Mouse (Mus musculus) ES-CJ7 (cell line): ENCODE measurements around the gene Mylpf.
"Not testable (repeated sequence)": the region's sequence is repeated elsewhere in the genome, so short reads cannot be mapped to it uniquely, and the experiment has no call there.

Experiments used
- DNase-seq: peaks from one replicate; pipeline ENCODE4 v3.0.0; 2011; ENCODE audit warnings: low read depth, low spot score

The Mylpf gene

DNA sequence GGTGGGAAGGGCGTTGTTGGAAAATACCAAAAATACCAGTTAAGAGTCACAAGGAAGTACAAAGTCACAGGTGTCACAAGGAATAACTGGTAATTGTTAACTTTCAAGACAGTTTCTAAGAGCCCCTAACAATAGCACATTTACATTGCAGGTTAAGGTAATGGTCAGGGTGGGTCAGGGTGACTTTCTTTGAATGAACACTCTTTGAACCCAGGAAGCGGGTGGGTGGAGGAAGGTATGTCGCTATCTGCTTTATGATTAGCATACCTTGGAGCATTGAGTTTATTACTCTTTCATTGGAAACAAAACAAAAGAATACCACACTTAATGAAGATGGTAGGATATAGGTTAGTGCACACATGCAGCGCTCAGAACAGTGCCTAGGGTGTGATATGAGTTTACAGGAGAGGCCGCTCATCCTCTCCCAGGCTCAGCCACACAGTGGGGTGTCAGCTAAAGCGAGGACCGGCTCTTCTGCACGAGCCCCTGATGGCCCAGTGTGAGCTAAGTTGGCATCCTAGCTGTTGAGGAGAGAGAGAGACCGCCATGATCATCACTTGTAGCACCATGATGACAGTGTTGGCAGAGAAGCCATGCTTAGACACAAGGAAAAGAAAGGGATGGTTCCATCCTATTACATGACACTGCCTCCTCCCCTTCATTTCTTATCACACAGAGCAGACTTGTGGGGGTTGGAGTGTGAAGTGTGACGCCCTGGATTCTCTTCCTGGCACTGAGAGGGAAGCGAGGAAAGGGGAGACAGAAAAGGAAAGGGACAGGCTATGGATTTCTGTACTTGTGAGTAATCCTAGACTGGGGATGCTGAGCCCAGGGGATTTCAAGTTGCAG lies 16.7 kb downstream of the Mylpf start:
- DNase-seq, result peak; percentile 90

GRCm38 (mm10) chr7:127228615-127229303 lies 20.1 kb downstream of the Mylpf start:
- DNase-seq, result peak; percentile 95

DNA sequence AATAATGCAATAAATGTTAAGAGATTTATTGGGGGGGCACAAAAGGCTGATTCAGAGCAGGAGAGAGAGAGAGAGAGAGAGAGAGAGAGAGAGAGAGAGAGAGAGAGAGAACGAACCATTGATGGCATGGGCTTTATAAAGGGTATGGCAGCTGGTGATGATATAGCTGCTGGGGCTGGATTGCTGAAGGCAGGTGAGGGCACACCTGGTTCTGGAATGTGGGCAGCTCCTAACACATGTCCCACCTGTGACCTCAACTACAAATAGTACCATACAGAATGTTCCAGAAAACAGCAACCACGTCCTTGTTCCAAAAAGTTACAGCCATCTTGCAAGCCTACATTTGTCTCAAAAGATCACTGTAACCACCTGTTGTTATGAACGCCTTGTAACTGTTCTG lies 22.7 kb downstream of the Mylpf start:
- peak; percentile 46 for DNase-seq

GRCm38 (mm10) chr7:127231826-127232621 lies 23.3 kb downstream of the Mylpf start:
- no peak for DNase-seq

GRCm38 (mm10) chr7:127232622-127233367 lies 24.1 kb downstream of the Mylpf start, which contains the start of the genes Zfp553 and Sept1:
Zfp553 (plus strand) TSS chr7:127233061.
Sept1 (minus strand) TSS chr7:127233130.
- DNase-seq, result peak; percentile 90

- DNase-seq, result peak; percentile 54
These were observed 24.7 kb downstream of the Mylpf start for GRCm38 (mm10) chr7:127233368-127233749.

DNA sequence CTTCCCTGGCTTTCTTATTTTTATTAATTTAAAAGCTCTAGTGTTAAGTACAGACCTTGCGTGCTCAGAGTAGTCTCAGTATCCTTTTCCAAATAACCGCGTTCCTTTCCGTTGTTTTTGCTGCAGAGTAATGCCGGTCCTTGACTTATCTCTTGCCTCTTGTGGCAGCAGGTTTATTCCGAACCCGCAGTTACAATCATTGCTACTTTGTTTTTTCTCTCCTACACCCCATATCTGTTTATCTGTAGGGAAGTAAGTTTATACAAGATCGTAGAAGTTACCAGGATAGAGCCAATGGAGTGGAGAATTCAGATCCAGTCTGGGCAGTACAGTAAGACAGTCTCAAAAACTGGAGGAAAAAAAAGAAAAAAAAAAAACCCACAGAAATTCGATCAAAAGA lies 25.1 kb downstream of the Mylpf start:
- no peak for DNase-seq

DNA sequence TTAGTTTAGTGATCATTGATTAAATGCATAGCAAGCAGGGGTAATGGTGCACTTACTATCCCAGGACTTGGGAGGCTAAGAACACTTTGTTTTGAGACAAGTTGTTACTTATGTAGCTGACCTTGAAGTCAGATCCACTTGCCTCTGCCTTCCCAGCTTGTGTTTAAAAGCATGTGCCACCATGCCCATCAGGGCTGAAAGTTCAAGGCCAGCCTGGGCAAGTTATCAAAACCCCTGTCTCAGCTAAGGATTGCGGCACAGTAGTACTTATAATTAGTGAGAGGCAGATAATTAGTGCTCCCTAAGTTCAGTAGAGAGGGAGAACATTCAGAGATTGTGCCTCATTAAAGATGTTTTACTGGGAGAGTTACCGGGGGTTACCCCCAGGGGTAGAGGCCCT lies 26.1 kb downstream of the Mylpf start:
- peak; percentile 41 for DNase-seq

DNA sequence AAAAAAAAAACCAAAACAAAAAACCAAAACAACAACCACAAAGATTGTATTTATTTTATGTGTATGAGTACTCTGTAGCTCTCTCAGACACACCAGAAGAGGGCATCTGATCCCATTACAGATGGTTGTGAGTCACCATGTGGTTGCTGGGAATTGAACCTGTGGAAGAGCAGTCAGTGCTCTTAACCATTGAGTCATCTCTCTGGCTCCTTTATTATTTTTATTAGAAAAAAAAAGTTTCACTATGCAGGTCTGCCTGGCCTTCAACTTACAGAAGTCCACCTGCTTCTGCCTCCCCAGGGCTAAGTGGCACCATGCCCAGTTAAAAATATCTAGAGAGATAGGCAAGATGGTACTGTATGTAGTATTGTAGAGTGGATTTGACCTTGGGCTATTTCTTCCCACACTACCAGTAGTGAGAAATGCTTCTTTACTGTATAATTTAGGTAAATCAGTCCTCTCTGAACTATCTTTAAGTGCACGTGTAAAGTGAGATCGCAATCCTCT lies 34.7 kb downstream of the Mylpf start:
- DNase-seq, result no peak

- peak; percentile 85 for DNase-seq
These were observed 35.4 kb downstream of the Mylpf start, which contains the start of gene Zfp771 for GRCm38 (mm10) chr7:127243870-127244657. Zfp771 (plus strand) TSS chr7:127244274.

DNA sequence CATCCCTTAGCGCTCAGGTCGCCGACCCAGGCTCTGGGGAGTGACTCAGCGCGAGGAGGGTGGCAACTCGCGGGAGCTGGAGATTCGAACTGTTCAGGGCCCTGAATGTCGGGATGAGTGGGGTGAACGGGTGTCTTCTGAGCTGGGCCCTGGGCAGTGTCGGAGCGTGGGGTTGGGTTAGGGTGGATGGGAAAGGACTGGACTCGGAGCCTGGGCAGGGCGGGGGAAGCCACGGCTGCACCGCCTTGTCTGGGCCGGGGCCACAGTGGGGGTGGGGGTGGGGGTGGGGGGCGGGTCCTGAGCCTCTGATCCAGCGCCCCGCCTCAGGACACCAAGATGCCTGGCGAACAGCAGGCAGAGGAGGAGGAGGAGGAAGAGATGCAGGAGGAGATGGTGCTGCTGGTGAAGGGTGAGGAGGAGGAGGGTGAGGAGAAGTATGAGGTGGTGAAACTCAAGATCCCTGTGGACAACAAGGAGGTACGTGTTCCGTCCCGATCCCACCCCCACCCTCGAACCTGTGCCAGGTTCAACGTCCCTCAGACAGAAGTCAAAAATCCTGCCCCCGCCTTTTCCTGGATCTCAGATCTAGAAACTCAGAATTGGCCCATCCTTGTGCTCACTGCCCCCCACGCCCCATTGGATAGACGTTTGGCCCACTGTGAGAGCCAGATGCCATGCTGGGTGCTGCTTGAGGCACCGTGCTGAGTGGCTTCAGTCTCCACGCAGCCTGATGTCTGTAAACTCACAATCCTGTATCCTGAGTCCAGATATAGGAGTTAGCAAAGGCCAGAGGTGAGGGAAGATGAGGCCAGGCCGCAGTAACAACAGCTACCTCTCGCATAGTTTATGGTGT lies 36.2 kb downstream of the Mylpf start:
- no peak for DNase-seq

GRCm38 (mm10) chr7:127250511-127250910 lies 41.8 kb downstream of the Mylpf start:
- DNase-seq, result not testable (repeated sequence)

DNA sequence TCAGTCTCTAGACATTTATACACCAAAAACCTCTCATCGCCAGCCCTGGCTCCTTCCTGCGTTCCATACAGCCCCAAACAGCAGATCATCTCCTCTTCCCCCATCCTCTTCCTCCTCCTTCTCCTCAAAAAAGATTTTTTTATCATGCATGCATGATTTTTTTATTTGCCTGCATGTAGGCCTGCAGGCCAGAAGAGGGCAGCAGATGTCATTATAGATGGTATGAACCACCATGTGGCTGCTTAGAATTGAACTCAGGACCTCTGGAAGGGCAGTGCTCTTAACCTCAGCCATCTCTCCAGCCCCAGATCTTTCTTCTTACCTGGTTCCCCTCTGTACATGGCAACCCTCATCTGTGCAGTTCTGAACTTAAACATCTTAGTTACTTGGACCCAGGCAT lies 43.7 kb downstream of the Mylpf start:
- peak; percentile 70 for DNase-seq

DNA sequence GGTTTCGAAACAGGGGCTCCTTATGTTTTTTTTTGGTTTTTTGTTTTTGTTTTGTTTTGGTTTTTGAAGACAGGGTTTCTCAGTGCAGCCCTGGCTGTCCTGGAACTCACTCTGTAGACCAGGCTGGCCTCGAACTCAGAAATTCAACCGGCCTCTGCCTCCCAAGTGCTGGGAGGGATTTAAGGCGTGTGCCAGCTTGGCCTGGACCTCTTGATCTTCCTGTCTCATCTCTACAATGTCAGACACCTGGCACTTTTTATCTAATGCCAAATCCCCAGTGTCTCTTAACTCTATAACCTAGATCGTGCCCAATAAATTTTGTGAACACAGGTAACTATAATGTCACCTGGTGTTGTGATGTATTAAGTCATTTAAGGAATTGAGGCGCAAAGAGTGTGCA lies 44.7 kb downstream of the Mylpf start:
- no peak for DNase-seq

DNA sequence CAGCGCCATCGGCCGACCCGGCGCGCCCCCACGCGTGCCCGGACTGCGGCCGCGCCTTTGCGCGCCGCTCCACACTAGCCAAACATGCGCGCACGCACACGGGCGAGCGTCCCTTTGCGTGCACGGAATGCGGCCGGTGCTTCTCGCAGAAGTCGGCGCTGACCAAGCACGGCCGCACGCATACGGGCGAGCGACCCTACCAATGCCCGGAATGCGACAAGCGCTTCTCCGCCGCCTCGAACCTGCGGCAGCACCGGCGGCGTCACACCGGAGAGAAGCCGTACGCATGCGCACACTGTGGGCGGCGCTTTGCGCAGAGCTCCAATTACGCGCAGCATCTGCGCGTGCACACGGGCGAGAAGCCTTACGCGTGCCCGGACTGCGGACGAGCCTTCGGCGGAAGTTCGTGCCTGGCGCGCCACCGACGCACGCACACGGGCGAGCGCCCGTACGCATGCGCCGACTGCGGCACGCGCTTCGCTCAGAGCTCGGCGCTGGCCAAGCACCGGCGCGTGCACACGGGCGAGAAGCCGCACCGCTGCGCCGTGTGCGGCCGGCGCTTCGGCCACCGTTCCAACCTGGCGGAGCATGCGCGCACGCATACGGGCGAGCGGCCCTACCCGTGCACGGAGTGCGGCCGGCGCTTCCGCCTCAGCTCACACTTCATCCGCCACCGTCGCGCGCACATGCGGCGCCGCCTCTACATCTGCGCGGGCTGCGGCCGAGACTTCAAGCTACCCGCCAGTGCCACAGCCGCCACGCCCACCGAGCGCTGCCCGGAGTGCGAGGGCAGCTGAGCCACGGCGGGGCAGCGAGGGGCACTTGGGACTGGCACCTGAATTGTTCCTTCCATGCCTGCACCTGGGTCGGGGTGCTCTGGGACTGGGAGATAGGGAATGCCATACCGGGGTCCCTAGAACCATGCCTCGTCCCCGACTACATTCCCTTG lies 45.4 kb downstream of the Mylpf start:
- DNase-seq, result peak; percentile 99

- no peak for DNase-seq
These were observed 46.3 kb downstream of the Mylpf start for GRCm38 (mm10) chr7:127255008-127255407.

GRCm38 (mm10) chr7:127255965-127256364 lies 47.3 kb downstream of the Mylpf start:
- DNase-seq, result no peak

GRCm38 (mm10) chr7:127256518-127256917 lies 47.8 kb downstream of the Mylpf start:
- DNase-seq, result no peak
